Mouse (Mus musculus): Measurements from ENCODE around the gene Vmn1r86. TPM values are rescaled to one million over a fixed set of nuclear protein-coding genes. Genes with fewer than 3 reads are reported as not detected.
"Not testable (repeated sequence)": the region's sequence is repeated elsewhere in the genome, so short reads cannot be mapped to it uniquely, and the experiment has no call there.

Gene Vmn1r86
- polyA plus RNA-seq, 1 experiment: not detected

DNA sequence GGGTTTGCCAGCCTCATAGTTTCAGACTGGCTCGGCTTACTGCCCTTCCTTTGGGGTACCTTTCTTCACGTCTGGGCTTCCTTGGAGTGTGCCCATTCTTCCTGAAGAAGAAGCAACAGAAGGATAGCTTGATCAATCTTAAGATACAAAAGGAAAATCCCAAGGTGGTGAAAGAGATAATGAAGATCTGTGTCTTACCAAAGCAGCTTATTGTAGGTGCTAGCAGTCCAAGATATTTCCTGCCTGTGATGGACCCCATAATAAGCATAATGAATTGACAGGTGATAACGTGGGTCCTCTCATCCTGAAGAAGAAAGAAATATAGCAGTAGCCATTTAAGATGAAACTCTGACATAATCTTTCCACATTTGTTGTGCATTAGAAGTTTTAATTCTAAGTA lies 24.6 kb downstream of the Vmn1r86 start, which contains the start of gene Vmn1r85:
Vmn1r85 (minus strand) TSS at position 101 of the 400 bp plus-strand sequence.
- Histone ChIP-seq H3K9me3 (replicated peaks; ENCODE audit: control insufficient read depth, insufficient read depth, low read length, poor library complexity, severe bottlenecking) (no peaks in the 10 kb centered on the region), H3K9ac (ENCODE audit: low read depth, poor library complexity, severe bottlenecking) (no peak within 1 kb of the TSS), H3K36me3 (ENCODE audit: control insufficient read depth, insufficient read depth, low read length, poor library complexity, severe bottlenecking) (no peaks in the 10 kb centered on the region), H3K27ac (ENCODE audit: insufficient read depth, low read length) (no peak within 1 kb of the TSS), H3K27me3 (ENCODE audit: control insufficient read depth, insufficient read depth, low read length, poor library complexity, severe bottlenecking) (no peaks in the 10 kb centered on the region), H3K4me1 (ENCODE audit: control insufficient read depth, insufficient read depth, low read length) (no peaks in the 10 kb centered on the region), H3K4me3 (ENCODE audit: low read depth, low read length) (no peak within 1 kb of the TSS)
- no peak for TF ChIP-seq POLR2A (IDR thresholded peaks at IDR 0.05; ENCODE audit: insufficient read depth, low read length)
- no peak for TF ChIP-seq CTCF (IDR thresholded peaks at IDR 0.05; ENCODE audit: low read depth, low read length)
- no peak for TF ChIP-seq EP300 (IDR thresholded peaks at IDR 0.05; ENCODE audit: insufficient read depth, low read depth, low read length)

DNA sequence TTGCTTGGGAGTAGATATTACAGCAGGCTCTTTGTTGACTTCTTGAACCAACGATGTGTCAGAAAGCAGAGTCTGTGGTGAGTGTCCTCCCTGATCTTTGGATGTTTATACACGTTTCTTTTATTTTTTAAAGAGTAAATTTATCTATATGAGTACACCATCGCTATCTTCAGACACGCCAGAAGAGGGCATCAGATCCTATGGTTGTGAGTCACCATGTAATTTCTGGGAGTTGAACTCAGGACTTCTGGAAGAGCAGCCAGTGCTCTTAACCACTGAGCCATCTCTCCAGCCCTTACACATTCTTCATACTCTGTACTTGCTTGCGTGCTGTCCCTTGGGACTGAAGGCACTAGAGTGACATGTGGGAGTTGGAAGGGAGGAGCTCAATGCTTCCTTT lies 47.4 kb downstream of the Vmn1r86 start:
- no peak overlapping the region for H3K27ac ChIP-seq (ENCODE audit: insufficient read depth, low read length)
- no peaks in the 10 kb centered on the region for H3K4me1 ChIP-seq (ENCODE audit: control insufficient read depth, insufficient read depth, low read length)
- H3K27me3 ChIP-seq (ENCODE audit: control insufficient read depth, insufficient read depth, low read length, poor library complexity, severe bottlenecking): no peaks in the 10 kb centered on the region
- TF ChIP-seq CTCF (IDR thresholded peaks at IDR 0.05; ENCODE audit: low read depth, low read length) (peak; percentile 4), POLR2A (IDR thresholded peaks at IDR 0.05; ENCODE audit: insufficient read depth, low read length) (no peak), EP300 (IDR thresholded peaks at IDR 0.05; ENCODE audit: insufficient read depth, low read depth, low read length) (no peak)
- H3K4me3 ChIP-seq (ENCODE audit: low read depth, low read length): no peak overlapping the region
- H3K36me3 ChIP-seq (ENCODE audit: control insufficient read depth, insufficient read depth, low read length, poor library complexity, severe bottlenecking): no peaks in the 10 kb centered on the region
- no peaks in the 10 kb centered on the region for H3K9me3 ChIP-seq (replicated peaks; ENCODE audit: control insufficient read depth, insufficient read depth, low read length, poor library complexity, severe bottlenecking)
- no peak overlapping the region for H3K9ac ChIP-seq (ENCODE audit: low read depth, poor library complexity, severe bottlenecking)

DNA sequence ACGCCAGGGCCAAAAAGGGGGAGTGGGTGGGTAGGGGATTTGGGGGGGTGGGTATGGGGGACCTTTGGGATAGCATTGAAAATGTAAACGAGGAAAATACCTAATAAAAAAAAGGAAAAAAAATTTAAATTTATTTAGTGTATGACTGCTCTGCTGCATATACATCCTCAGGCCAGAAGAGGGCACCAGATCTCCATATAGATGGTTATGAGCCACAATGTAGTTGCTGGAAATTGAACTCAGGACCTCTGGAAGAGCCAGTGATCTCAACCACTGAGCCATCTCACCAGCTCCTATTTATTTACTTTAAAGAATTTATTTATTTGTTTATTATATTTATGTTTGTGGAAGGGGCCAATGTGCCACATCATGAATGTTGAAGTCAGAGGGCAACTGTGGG lies 56.3 kb downstream of the Vmn1r86 start:
- H3K27me3 ChIP-seq (ENCODE audit: control insufficient read depth, insufficient read depth, low read length, poor library complexity, severe bottlenecking); H3K4me3 ChIP-seq (ENCODE audit: low read depth, low read length); H3K9me3 ChIP-seq (replicated peaks; ENCODE audit: control insufficient read depth, insufficient read depth, low read length, poor library complexity, severe bottlenecking); H3K4me1 ChIP-seq (ENCODE audit: control insufficient read depth, insufficient read depth, low read length); H3K36me3 ChIP-seq (ENCODE audit: control insufficient read depth, insufficient read depth, low read length, poor library complexity, severe bottlenecking); H3K27ac ChIP-seq (ENCODE audit: insufficient read depth, low read length); H3K9ac ChIP-seq (ENCODE audit: low read depth, poor library complexity, severe bottlenecking): not testable (repeated sequence)
- TF ChIP-seq CTCF (IDR thresholded peaks at IDR 0.05; ENCODE audit: low read depth, low read length): peak; percentile 0

DNA sequence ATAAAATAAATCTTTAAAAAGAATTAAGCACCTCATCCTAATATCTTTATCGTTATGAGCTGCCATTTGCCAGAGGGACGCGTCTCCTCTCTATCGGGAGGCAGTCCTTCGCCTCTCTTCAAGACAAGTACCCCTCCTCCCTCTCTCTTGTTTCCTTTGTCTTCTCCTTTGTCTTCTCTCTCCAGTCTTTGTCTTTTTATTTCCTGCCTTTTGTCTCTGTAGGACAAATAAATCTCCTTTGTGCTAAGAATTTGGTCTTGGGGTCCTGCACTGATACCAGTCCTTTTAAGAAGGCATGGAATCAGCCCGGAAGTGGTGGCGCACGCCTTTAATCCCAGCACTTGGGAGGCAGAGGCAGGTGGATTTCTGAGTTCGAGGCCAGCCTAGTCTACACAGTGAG lies 60.2 kb downstream of the Vmn1r86 start:
- Histone ChIP-seq H3K9ac (ENCODE audit: low read depth, poor library complexity, severe bottlenecking) (no peak overlapping the region), H3K27me3 (ENCODE audit: control insufficient read depth, insufficient read depth, low read length, poor library complexity, severe bottlenecking) (no peaks in the 10 kb centered on the region), H3K36me3 (ENCODE audit: control insufficient read depth, insufficient read depth, low read length, poor library complexity, severe bottlenecking) (no peaks in the 10 kb centered on the region), H3K9me3 (replicated peaks; ENCODE audit: control insufficient read depth, insufficient read depth, low read length, poor library complexity, severe bottlenecking) (no peaks in the 10 kb centered on the region), H3K27ac (ENCODE audit: insufficient read depth, low read length) (0 out of 2 replicates have a peak overlapping the region, but pooled peaks have one; percentile 25), H3K4me3 (ENCODE audit: low read depth, low read length) (no peak overlapping the region), H3K4me1 (ENCODE audit: control insufficient read depth, insufficient read depth, low read length) (peaks cover 2% of the 10 kb centered on the region)
- TF ChIP-seq CTCF (IDR thresholded peaks at IDR 0.05; ENCODE audit: low read depth, low read length) (no peak), POLR2A (IDR thresholded peaks at IDR 0.05; ENCODE audit: insufficient read depth, low read length) (no peak), EP300 (IDR thresholded peaks at IDR 0.05; ENCODE audit: insufficient read depth, low read depth, low read length) (no peak)

DNA sequence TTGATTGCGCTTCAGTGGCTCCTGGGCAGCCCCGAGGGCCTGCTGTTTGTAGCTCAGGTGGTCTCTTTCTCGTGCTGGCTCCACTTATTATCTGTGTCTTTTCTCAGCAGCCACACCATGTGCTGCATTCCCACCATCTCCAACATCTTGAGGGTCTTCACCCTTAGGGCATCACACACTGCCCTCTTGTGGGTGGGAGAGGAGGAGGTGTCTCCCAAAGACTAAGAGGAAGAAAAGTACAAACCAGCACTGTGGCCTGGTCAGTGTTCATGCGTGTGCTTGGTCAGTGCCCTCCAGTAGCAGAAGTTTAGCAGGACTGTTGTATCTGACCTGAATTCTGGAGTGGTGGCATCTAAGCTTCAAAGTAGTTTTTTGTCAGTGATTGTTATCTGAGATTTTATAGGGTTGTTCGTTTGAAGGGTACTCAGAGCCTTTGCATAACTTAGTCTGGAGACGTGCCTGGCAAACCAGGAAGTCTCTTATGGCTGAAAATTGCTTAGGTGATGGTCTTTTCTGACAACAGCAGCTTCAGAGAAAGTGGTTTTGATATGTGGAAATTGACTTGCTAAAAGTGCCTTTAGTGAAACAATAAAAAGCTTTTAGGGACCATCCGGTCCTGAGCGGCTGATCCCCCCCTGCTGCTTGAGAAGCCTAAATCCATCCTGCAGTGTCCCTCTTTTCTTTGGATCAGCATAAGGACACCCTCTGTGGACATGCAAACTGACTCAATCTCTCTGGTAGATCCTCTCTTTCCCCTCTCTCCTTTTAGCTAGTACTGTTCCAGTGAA lies 62.6 kb downstream of the Vmn1r86 start:
- H3K4me3 ChIP-seq (ENCODE audit: low read depth, low read length): no peak overlapping the region
- TF ChIP-seq EP300 (IDR thresholded peaks at IDR 0.05; ENCODE audit: insufficient read depth, low read depth, low read length) (0 out of 2 replicates have a peak, but pooled peaks have one; percentile 25), CTCF (IDR thresholded peaks at IDR 0.05; ENCODE audit: low read depth, low read length) (peak; percentile 66), POLR2A (IDR thresholded peaks at IDR 0.05; ENCODE audit: insufficient read depth, low read length) (no peak)

DNA sequence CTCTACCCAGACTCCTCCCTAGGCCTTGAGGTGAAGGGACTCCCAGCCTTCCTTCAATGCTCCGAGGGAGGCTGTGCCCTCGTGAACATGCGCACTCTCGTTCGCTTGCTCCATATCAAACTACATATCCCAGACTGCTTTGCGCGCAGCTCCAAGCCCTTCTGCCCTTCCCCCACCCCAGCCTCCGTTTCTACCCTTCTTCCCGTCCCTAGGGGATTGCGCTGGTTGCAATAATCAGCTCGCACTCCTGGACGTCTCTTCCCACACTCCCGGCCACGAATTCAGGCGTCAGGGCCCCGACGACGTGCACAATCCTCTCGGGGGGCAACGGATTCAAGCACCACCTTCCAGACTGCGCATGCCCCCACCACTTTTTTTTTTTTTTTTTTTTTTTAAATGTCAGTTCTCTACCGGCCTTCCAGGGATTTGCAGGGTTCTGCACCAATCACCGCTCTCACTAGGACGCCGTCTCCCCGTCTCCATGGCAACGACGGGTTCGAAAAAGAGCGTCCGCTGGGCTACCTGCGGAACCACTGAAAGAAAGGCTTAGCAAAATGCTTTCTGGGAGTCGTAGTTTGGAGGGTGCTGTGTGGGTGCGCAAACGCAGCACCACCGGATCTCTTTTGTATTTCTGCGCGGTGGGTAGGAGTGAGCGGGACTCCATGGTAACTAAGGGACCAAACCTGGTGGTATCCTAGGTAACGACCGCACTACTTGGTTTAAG lies 65.3 kb downstream of the Vmn1r86 start, which contains the start of gene Mzf1:
Mzf1 (minus strand) TSS at position 478 of the 724 bp plus-strand sequence.
- peaks cover 2% of the 10 kb centered on the region for H3K4me1 ChIP-seq (ENCODE audit: control insufficient read depth, insufficient read depth, low read length)
- H3K36me3 ChIP-seq (ENCODE audit: control insufficient read depth, insufficient read depth, low read length, poor library complexity, severe bottlenecking): no peaks in the 10 kb centered on the region
- no peaks in the 10 kb centered on the region for H3K9me3 ChIP-seq (replicated peaks; ENCODE audit: control insufficient read depth, insufficient read depth, low read length, poor library complexity, severe bottlenecking)
- no peaks in the 10 kb centered on the region for H3K27me3 ChIP-seq (ENCODE audit: control insufficient read depth, insufficient read depth, low read length, poor library complexity, severe bottlenecking)
- peak within 1 kb of the TSS; percentile 50 for H3K9ac ChIP-seq (ENCODE audit: low read depth, poor library complexity, severe bottlenecking)
- TF ChIP-seq CTCF (IDR thresholded peaks at IDR 0.05; ENCODE audit: low read depth, low read length) (no peak), POLR2A (IDR thresholded peaks at IDR 0.05; ENCODE audit: insufficient read depth, low read length) (peak; percentile 23)
- peak within 1 kb of the TSS; percentile 69 for H3K27ac ChIP-seq (ENCODE audit: insufficient read depth, low read length)
- peak within 1 kb of the TSS; percentile 95 for H3K4me3 ChIP-seq (ENCODE audit: low read depth, low read length)

More for the DNA sequence above, 62.6 kb downstream of the Vmn1r86 start:
- Histone ChIP-seq H3K27ac (ENCODE audit: insufficient read depth, low read length) (no peak overlapping the region), H3K4me1 (ENCODE audit: control insufficient read depth, insufficient read depth, low read length) (peaks cover 2% of the 10 kb centered on the region), H3K9me3 (replicated peaks; ENCODE audit: control insufficient read depth, insufficient read depth, low read length, poor library complexity, severe bottlenecking) (no peaks in the 10 kb centered on the region), H3K36me3 (ENCODE audit: control insufficient read depth, insufficient read depth, low read length, poor library complexity, severe bottlenecking) (no peaks in the 10 kb centered on the region), H3K9ac (ENCODE audit: low read depth, poor library complexity, severe bottlenecking) (no peak overlapping the region), H3K27me3 (ENCODE audit: control insufficient read depth, insufficient read depth, low read length, poor library complexity, severe bottlenecking) (no peaks in the 10 kb centered on the region)

All from ES-Bruce4 (cell line).